Mouse (Mus musculus): ENCODE data around the gene Olfr143. TPM values are rescaled to one million over a fixed set of nuclear protein-coding genes. Genes with fewer than 3 reads are reported as not detected.

The Olfr143 gene
- not detected for polyA plus RNA-seq (2017; shearing (Covaris generic))

GRCm38 (mm10) chr9:38252474-38252873 lies at the start of gene Olfr143:
TSS of gene Olfr143 (plus strand) at chr9:38252774.
- ATAC-seq, result no peak

DNA sequence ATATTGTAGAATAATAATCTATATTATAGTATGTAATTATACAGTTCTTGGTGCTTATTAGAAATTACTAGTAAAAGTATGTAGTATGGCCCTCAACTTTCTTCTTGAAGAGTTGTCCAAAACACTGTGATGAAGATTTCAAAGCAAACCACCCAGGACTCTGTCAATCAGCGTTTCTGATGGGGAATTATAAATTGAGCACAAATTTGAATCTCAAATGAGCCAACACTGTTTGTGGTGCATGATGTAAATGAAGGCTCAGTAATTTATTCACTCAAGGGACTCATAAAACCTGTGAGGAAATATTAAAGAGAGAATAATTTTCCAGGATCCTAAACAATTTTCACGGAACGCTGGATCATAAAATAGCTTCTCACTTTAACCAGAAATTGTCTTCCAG lies 44.5 kb upstream of the Olfr143 start, which contains the start of gene Olfr893:
TSS of gene Olfr893 (plus strand) at position 301 of the 400 bp plus-strand sequence.
- ATAC-seq, result no peak

- ATAC-seq, result no peak
Measured at GRCm38 (mm10) chr9:38217755-38218154, 34.8 kb upstream of the Olfr143 start, which contains the start of gene Olfr894. TSS of gene Olfr894 (plus strand) at chr9:38218055.

- no peak for ATAC-seq
Measured at GRCm38 (mm10) chr9:38267551-38267950, 15.0 kb downstream of the Olfr143 start, which contains the start of gene Olfr895. TSS of gene Olfr895 (plus strand) at chr9:38267851.

DNA sequence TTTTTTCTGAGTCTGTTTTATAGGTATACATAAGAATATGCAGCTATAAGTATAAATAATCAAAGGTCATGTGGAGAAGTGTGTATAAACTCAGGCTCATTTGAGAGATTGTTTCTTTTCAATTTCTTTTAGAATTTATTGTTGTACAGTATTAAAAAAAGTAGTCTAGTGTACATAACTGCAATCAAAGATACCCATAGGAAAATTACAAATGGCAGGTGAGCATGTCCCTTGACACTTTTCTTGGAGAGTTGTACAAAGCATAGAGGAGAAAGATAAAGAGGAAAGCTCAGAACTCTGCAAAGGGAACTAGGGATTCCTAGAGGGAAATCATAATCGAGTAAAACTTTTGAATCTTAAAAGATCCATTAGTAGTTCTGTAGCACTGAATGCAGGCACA lies 38.2 kb downstream of the Olfr143 start, which contains the start of gene Olfr896-ps1:
TSS of gene Olfr896-ps1 (plus strand) at position 301 of the 400 bp plus-strand sequence.
- ATAC-seq, result no peak

Other genes with a start within 250 kb of the Olfr143 start
- not detected for gene Olfr883, start 227.0 kb upstream of the Olfr143 start, polyA plus RNA-seq (2017; shearing (Covaris generic))
- not detected for gene Olfr884, start 206.2 kb upstream of the Olfr143 start, polyA plus RNA-seq (2017; shearing (Covaris generic))
- not detected for gene Olfr885, start 191.5 kb upstream of the Olfr143 start, polyA plus RNA-seq (2017; shearing (Covaris generic))
- gene Olfr887, start 168.7 kb upstream of the Olfr143 start, polyA plus RNA-seq (2017; shearing (Covaris generic)), result not detected
- gene Olfr888, start 144.6 kb upstream of the Olfr143 start, polyA plus RNA-seq (2017; shearing (Covaris generic)), result not detected
- under 1 TPM in 2 of 3 experiments, not detected in 1; 0.09 to 0.21 TPM for gene Olfr889, start 137.6 kb upstream of the Olfr143 start, polyA plus RNA-seq (2017; shearing (Covaris generic))
- gene Olfr890, start 110.3 kb upstream of the Olfr143 start, polyA plus RNA-seq (2017; shearing (Covaris generic)), result under 1 TPM in 1 of 3 experiments, not detected in 2; 0.22 TPM
- not detected for gene Olfr891, start 72.0 kb upstream of the Olfr143 start, polyA plus RNA-seq (2017; shearing (Covaris generic))
- gene Olfr893, start 44.4 kb upstream of the Olfr143 start, polyA plus RNA-seq (2017; shearing (Covaris generic)), result not detected
- gene Olfr894, start 34.7 kb upstream of the Olfr143 start, polyA plus RNA-seq (2017; shearing (Covaris generic)), result not detected
- gene Olfr895, start 15.1 kb downstream of the Olfr143 start, polyA plus RNA-seq (2017; shearing (Covaris generic)), result not detected
- not detected for gene Olfr896-ps1, start 38.3 kb downstream of the Olfr143 start, polyA plus RNA-seq (2017; shearing (Covaris generic))
- gene Olfr25, start 76.3 kb downstream of the Olfr143 start, polyA plus RNA-seq (2017; shearing (Covaris generic)), result not detected
- gene Olfr898, start 95.6 kb downstream of the Olfr143 start, polyA plus RNA-seq (2017; shearing (Covaris generic)), result not detected
- gene Olfr250, start 114.1 kb downstream of the Olfr143 start, polyA plus RNA-seq (2017; shearing (Covaris generic)), result under 1 TPM in 1 of 3 experiments, not detected in 2; 0.08 TPM
- gene Olfr251, start 124.3 kb downstream of the Olfr143 start, polyA plus RNA-seq (2017; shearing (Covaris generic)), result not detected
- gene Olfr147, start 148.9 kb downstream of the Olfr143 start, polyA plus RNA-seq (2017; shearing (Covaris generic)), result not detected
- gene Olfr901, start 176.7 kb downstream of the Olfr143 start, polyA plus RNA-seq (2017; shearing (Covaris generic)), result not detected
- gene Olfr902, start 194.9 kb downstream of the Olfr143 start, polyA plus RNA-seq (2017; shearing (Covaris generic)), result not detected
- not detected for gene Olfr904, start 210.4 kb downstream of the Olfr143 start, polyA plus RNA-seq (2017; shearing (Covaris generic))
- gene Olfr905, start 218.3 kb downstream of the Olfr143 start, polyA plus RNA-seq (2017; shearing (Covaris generic)), result under 1 TPM in 1 of 3 experiments, not detected in 2; 0.09 TPM
- gene Olfr906, start 234.3 kb downstream of the Olfr143 start, polyA plus RNA-seq (2017; shearing (Covaris generic)), result not detected
- not detected for gene Olfr907, start 243.0 kb downstream of the Olfr143 start, polyA plus RNA-seq (2017; shearing (Covaris generic))

Data from inflammation-experienced regulatory T-cells, adult 6 months (primary cell).